Mouse (Mus musculus) hindbrain, embryonic 13.5 days (tissue): ENCODE measurements around the gene Apold1. TPM values are rescaled to one million over a fixed set of nuclear protein-coding genes. Genes with fewer than 3 reads are reported as not detected.

ENCODE experiments used
- polyA plus RNA-seq: library from polyadenylated mRNA; unstranded; fragments of >200 nt; fragmentation: Nextera tagmentation; extraction: Ambion mirVana; gene quantifications from 2 replicates; pipeline ENCODE4 v1.2.1, GENCODE M21; 2015

The Apold1 gene
- polyA plus RNA-seq, 1 experiment from 2014 or later = 3.8 TPM

Other genes with a start within 250 kb of the Apold1 start
- gene Dusp16, start 189.1 kb upstream of the Apold1 start, polyA plus RNA-seq = 5.5 and 5.7 TPM in 2 replicates
- gene Crebl2, start 151.6 kb upstream of the Apold1 start, polyA plus RNA-seq = 3.8 and 4.8 TPM in 2 replicates
- 39.0 and 45.1 TPM in 2 replicates for gene Gpr19, start 83.1 kb upstream of the Apold1 start, polyA plus RNA-seq
- gene Cdkn1b, start 61.3 kb upstream of the Apold1 start, polyA plus RNA-seq = 27.1 and 27.2 TPM in 2 replicates
- 78.4 and 84.6 TPM in 2 replicates for gene Ddx47, start 29.9 kb downstream of the Apold1 start, polyA plus RNA-seq
- 0.72 and 1.1 TPM in 2 replicates for gene Gprc5a, start 83.9 kb downstream of the Apold1 start, polyA plus RNA-seq
- gene Gprc5d, start 136.6 kb downstream of the Apold1 start, polyA plus RNA-seq = not detected in 2 replicates
- gene Fam234b, start 216.3 kb downstream of the Apold1 start, polyA plus RNA-seq = 85.5 and 87.9 TPM in 2 replicates
- 2.9 and 4.2 TPM in 2 replicates for gene Hebp1, start 216.3 kb downstream of the Apold1 start, polyA plus RNA-seq